Mouse (Mus musculus) midbrain, embryonic 12.5 days (tissue): ENCODE measurements around the gene Galnt14. TPM values are rescaled to one million over a fixed set of nuclear protein-coding genes. Genes with fewer than 3 reads are reported as not detected.

Experiments used
- ATAC-seq: fragments of 200-750 bp; cut with Nextera tagmentation; 2 replicates; pipeline ENCODE4 v1.8.0; 2017; ENCODE audit warnings: low read depth, moderate TSS enrichment, moderate library complexity; ENCODE audit not compliant: low FRiP score
- H3K27ac ChIP-seq: fragments of 300-500 bp; sonication (generic); replicated peaks from 2 replicates; pipeline ENCODE4 v1.5.1; 2016; ENCODE audit warnings: mild to moderate bottlenecking
- H3K27me3 ChIP-seq: fragments of 300-500 bp; sonication (generic); 2 replicates; pipeline ENCODE4 v1.6.1; 2016; ENCODE audit warnings: mild to moderate bottlenecking
- H3K36me3 ChIP-seq: fragments of 300-500 bp; sonication (generic); 2 replicates; pipeline ENCODE4 v1.6.1; 2016
- H3K4me1 ChIP-seq: fragments of 300-500 bp; sonication (generic); 2 replicates; pipeline ENCODE4 v1.6.1; 2016
- H3K4me2 ChIP-seq: fragments of 300-500 bp; sonication (generic); replicated peaks from 2 replicates; pipeline ENCODE4 v1.6.1; 2016; ENCODE audit warnings: mild to moderate bottlenecking, moderate library complexity
- H3K4me3 ChIP-seq: fragments of 300-500 bp; sonication (generic); 2 replicates; pipeline ENCODE4 v1.5.1; 2016; ENCODE audit warnings: mild to moderate bottlenecking
- H3K9ac ChIP-seq: fragments of 300-500 bp; sonication (generic); replicated peaks from 2 replicates; pipeline ENCODE4 v1.6.1; 2016; ENCODE audit warnings: mild to moderate bottlenecking, moderate library complexity
- H3K9me3 ChIP-seq: fragments of 300-500 bp; sonication (generic); 2 replicates; pipeline ENCODE4 v1.6.1; 2016; ENCODE audit warnings: mild to moderate bottlenecking
- WGBS: fragments of 180-500 bp; shearing (Covaris S2); methylation state at CpG from one replicate; pipeline ENCODE4 v1.1.7; 2016; 5-methylcytosine and 5-hydroxymethylcytosine counted together
- polyA plus RNA-seq: library from polyadenylated mRNA; unstranded; fragments of >200 nt; fragmentation: Nextera tagmentation; extraction: Ambion mirVana; gene quantifications from 2 replicates; pipeline ENCODE4 v1.2.1, GENCODE M21; 2016

Gene Galnt14
- polyA plus RNA-seq, 1 experiment from 2014 or later, result 6.8 TPM

GRCm38 (mm10) chr17:73518359-73518758, 191.9 kb downstream of the Galnt14 start:
- H3K27me3 ChIP-seq, result no peaks in the 10 kb centered on the region
- ATAC-seq, result no peak
- WGBS, result 52% methylated on average over 1 of the region's 1 CpGs

DNA sequence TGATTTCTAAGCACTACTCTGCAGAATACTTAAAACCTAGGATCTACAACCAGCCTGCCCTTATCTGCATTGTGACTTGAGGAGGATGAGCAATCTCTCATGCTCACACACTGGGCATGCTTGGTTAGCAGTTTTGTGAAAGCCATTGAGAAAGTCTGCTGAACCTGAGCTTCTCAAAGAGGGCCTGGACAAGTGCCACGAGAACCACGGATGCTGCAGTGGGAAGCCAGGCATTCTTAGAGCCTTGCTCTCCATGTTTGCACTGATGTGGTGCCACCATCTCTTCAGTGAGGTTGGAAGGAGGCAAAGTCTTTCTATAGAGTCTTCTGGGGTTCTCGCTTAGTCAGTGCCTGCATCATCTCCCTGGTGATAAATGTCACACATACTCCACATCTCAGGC, 194.7 kb downstream of the Galnt14 start:
- Histone ChIP-seq H3K36me3 (no peaks in the 10 kb centered on the region), H3K4me3 (no peak overlapping the region), H3K4me2 (no peak overlapping the region), H3K27me3 (no peaks in the 10 kb centered on the region), H3K4me1 (0 out of 2 replicates have a peak, but pooled peaks cover 3% of the 10 kb centered on the region), H3K9me3 (no peaks in the 10 kb centered on the region), H3K9ac (no peak overlapping the region), H3K27ac (no peak overlapping the region)
- no peak for ATAC-seq
- 94% methylated on average over 3 of the region's 3 CpGs for WGBS

More at GRCm38 (mm10) chr17:73518359-73518758, 191.9 kb downstream of the Galnt14 start:
- no peaks in the 10 kb centered on the region for H3K36me3 ChIP-seq
- 0 out of 2 replicates have a peak, but pooled peaks cover 3% of the 10 kb centered on the region for H3K4me1 ChIP-seq
- no peak overlapping the region for H3K4me2 ChIP-seq
- H3K4me3 ChIP-seq, result no peak overlapping the region
- H3K9me3 ChIP-seq, result no peaks in the 10 kb centered on the region
- H3K27ac ChIP-seq, result no peak overlapping the region
- no peak overlapping the region for H3K9ac ChIP-seq

DNA sequence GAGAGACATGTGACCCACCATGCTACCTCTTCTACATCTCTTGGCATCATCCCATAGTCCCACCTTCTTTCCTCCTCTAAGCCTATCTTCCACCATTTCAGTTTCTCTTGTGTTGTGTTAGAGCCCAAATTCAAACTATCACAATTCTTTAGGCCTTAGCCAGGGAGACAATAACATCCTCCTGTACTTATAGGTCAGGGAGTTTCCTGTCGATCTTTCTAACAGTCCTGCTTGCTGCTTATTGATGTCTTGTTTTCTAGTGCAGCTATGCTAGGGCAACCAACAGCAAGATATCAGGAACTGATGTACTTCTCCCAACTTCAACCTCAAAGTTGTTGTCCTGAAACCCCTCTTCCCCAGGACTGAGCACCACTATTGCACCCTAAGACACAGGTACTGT, 195.4 kb downstream of the Galnt14 start:
- WGBS, result 93% methylated on average over 1 of the region's 1 CpGs
- Histone ChIP-seq H3K9me3 (no peaks in the 10 kb centered on the region), H3K4me1 (0 out of 2 replicates have a peak, but pooled peaks cover 3% of the 10 kb centered on the region)

GRCm38 (mm10) chr17:73514258-73514657, 196.0 kb downstream of the Galnt14 start:
- WGBS, result 83% methylated on average over 4 of the region's 4 CpGs
- H3K9me3 ChIP-seq, result no peaks in the 10 kb centered on the region
- no peaks in the 10 kb centered on the region for H3K36me3 ChIP-seq
- H3K27ac ChIP-seq, result no peak overlapping the region
- H3K4me1 ChIP-seq, result 0 out of 2 replicates have a peak, but pooled peaks cover 3% of the 10 kb centered on the region
- H3K4me3 ChIP-seq, result no peak overlapping the region
- H3K4me2 ChIP-seq, result no peak overlapping the region
- no peaks in the 10 kb centered on the region for H3K27me3 ChIP-seq
- ATAC-seq, result no peak
- no peak overlapping the region for H3K9ac ChIP-seq

More for the DNA sequence above, 195.4 kb downstream of the Galnt14 start:
- Histone ChIP-seq H3K9ac (no peak overlapping the region), H3K4me2 (no peak overlapping the region), H3K27me3 (no peaks in the 10 kb centered on the region), H3K27ac (no peak overlapping the region), H3K4me3 (no peak overlapping the region), H3K36me3 (no peaks in the 10 kb centered on the region)
- ATAC-seq, result no peak

DNA sequence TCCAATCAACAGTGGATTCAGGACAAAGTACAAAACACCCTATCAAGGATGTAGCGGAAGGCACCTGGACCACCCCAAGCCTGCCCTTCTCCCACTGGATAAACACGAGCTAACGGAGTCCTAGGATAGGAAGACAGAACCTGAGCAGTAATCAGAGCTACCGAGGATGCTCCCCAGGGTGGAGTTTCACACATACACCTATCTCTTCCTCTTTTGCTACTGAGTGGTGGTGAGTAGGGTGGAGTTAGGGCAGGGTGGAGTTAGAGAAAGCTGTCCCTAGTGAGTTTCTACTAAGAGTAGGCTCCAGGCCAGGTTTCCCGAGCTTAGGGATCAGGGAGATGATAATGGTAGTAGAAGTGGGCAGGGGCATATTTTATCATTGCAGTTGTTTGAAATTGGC, 197.4 kb downstream of the Galnt14 start:
- ATAC-seq, result no peak
- H3K9ac ChIP-seq, result no peak overlapping the region

DNA sequence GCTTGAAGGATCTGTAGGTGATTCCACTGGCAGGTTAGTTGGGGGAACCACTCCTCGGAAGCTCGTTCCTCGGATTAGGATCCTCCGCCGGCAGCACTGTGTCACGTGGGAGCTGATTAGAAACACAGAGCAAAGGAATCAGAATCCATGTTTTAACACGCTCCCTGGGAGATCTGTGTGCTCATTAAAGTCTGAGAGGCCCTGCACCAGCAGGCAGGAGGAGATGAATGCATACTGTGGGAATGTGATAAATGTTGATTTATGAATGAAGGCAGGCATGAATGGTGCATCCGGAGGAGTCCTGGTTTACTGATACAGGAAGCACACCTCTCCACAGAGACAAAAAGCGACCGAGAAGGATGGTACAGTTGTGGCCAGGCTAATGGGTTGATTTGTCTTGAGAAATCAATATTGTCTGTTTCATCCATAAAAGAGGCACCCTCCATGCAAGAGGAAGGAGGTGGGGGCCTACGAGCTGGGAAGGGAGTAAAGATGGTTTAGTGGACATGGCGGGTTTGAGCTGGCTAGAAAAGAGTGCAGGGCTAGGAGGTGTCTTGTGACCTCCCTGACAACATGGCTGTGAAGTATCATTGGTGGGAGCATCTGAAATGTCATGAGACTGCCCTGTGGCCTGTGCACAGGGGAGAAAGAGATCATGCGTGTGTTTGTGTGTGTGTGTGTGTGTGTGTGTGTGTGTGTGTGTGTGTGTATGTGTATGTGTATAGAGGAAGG, 202.3 kb downstream of the Galnt14 start:
- peak; percentile 56 for ATAC-seq
- no peaks in the 10 kb centered on the region for H3K36me3 ChIP-seq
- H3K9ac ChIP-seq, result no peak overlapping the region
- no peaks in the 10 kb centered on the region for H3K9me3 ChIP-seq
- H3K4me3 ChIP-seq, result no peak overlapping the region
- H3K27ac ChIP-seq, result no peak overlapping the region
- no peak overlapping the region for H3K4me2 ChIP-seq
- no peaks in the 10 kb centered on the region for H3K4me1 ChIP-seq
- H3K27me3 ChIP-seq, result no peaks in the 10 kb centered on the region
- 67% methylated on average over 13 of the region's 13 CpGs for WGBS

More for the DNA sequence above, 197.4 kb downstream of the Galnt14 start:
- no peak overlapping the region for H3K4me3 ChIP-seq
- no peaks in the 10 kb centered on the region for H3K36me3 ChIP-seq
- H3K9me3 ChIP-seq, result no peaks in the 10 kb centered on the region
- H3K27me3 ChIP-seq, result no peaks in the 10 kb centered on the region
- H3K4me1 ChIP-seq, result no peaks in the 10 kb centered on the region
- H3K4me2 ChIP-seq, result no peak overlapping the region
- WGBS, result 89% methylated on average over 5 of the region's 5 CpGs
- no peak overlapping the region for H3K27ac ChIP-seq

GRCm38 (mm10) chr17:73504111-73504510, 206.1 kb downstream of the Galnt14 start:
- 94% methylated on average over 4 of the region's 4 CpGs for whole genome bisulfite sequencing
- no peak for ATAC-seq
- no peaks in the 10 kb centered on the region for H3K27me3 ChIP-seq

GRCm38 (mm10) chr17:73502613-73503012, 207.6 kb downstream of the Galnt14 start:
- no peak for ATAC-seq
- Histone ChIP-seq H3K36me3 (no peaks in the 10 kb centered on the region), H3K9me3 (no peaks in the 10 kb centered on the region), H3K4me3 (no peak overlapping the region), H3K4me2 (no peak overlapping the region), H3K9ac (no peak overlapping the region), H3K27me3 (no peaks in the 10 kb centered on the region), H3K4me1 (no peaks in the 10 kb centered on the region), H3K27ac (no peak overlapping the region)
- WGBS, result 93% methylated on average over 4 of the region's 4 CpGs

More at GRCm38 (mm10) chr17:73504111-73504510, 206.1 kb downstream of the Galnt14 start:
- no peak overlapping the region for H3K4me2 ChIP-seq
- no peak overlapping the region for H3K9ac ChIP-seq
- H3K4me3 ChIP-seq, result no peak overlapping the region
- no peaks in the 10 kb centered on the region for H3K36me3 ChIP-seq
- no peak overlapping the region for H3K27ac ChIP-seq
- H3K4me1 ChIP-seq, result no peaks in the 10 kb centered on the region
- no peaks in the 10 kb centered on the region for H3K9me3 ChIP-seq

GRCm38 (mm10) chr17:73489519-73489918, 220.7 kb downstream of the Galnt14 start:
- Histone ChIP-seq H3K36me3 (no peaks in the 10 kb centered on the region), H3K4me1 (no peaks in the 10 kb centered on the region), H3K27me3 (no peaks in the 10 kb centered on the region), H3K9me3 (no peaks in the 10 kb centered on the region), H3K4me3 (no peak overlapping the region), H3K9ac (no peak overlapping the region), H3K27ac (peak overlapping the region; percentile 32; the same call in 1 of the 2 replicates), H3K4me2 (no peak overlapping the region)
- peak; percentile 27; the same call in 1 of the 2 replicates for ATAC-seq
- 69% methylated on average over 4 of the region's 4 CpGs for WGBS

- no peaks in the 10 kb centered on the region for H3K27me3 ChIP-seq
- H3K27ac ChIP-seq, result peak overlapping the region; percentile 26; the same call in 1 of the 2 replicates
- H3K9ac ChIP-seq, result no peak overlapping the region
- no peaks in the 10 kb centered on the region for H3K9me3 ChIP-seq
- no peaks in the 10 kb centered on the region for H3K4me1 ChIP-seq
- no peak overlapping the region; the same call in 1 of the 2 replicates for H3K4me2 ChIP-seq
- no peaks in the 10 kb centered on the region for H3K36me3 ChIP-seq
- H3K4me3 ChIP-seq, result no peak overlapping the region
- no peak for ATAC-seq
- 21% methylated on average over 13 of the region's 13 CpGs for WGBS
These were observed 222.5 kb downstream of the Galnt14 start for GRCm38 (mm10) chr17:73487792-73488191.

- Histone ChIP-seq H3K4me1 (no peaks in the 10 kb centered on the region), H3K36me3 (no peaks in the 10 kb centered on the region), H3K9me3 (no peaks in the 10 kb centered on the region), H3K27me3 (no peaks in the 10 kb centered on the region), H3K4me2 (no peak overlapping the region; the same call in 1 of the 2 replicates), H3K4me3 (no peak overlapping the region), H3K9ac (no peak overlapping the region), H3K27ac (no peak overlapping the region)
- ATAC-seq, result no peak
- WGBS, result 77% methylated on average over 3 of the region's 3 CpGs
These were observed 222.9 kb downstream of the Galnt14 start for GRCm38 (mm10) chr17:73487380-73487779.
